Mouse (Mus musculus) ES-Bruce4 (cell line): ENCODE measurements around the gene Lypla2. TPM values are rescaled to one million over a fixed set of nuclear protein-coding genes. Genes with fewer than 3 reads are reported as not detected.
"Not testable (repeated sequence)": the region's sequence is repeated elsewhere in the genome, so short reads cannot be mapped to it uniquely, and the experiment has no call there.

ENCODE experiments used
- H3K27ac ChIP-seq: 2 replicates; pipeline ENCODE4 v1.5.1; 2012; ENCODE audit warnings: low read length, inconsistent platforms; ENCODE audit not compliant: insufficient read depth
- H3K27me3 ChIP-seq: 2 replicates; pipeline ENCODE4 v1.6.1; 2012; ENCODE audit warnings: mild to moderate bottlenecking, low read length, inconsistent platforms; ENCODE audit not compliant: control insufficient read depth, poor library complexity, insufficient read depth, severe bottlenecking
- H3K36me3 ChIP-seq: 2 replicates; pipeline ENCODE4 v1.6.1; 2012; ENCODE audit warnings: inconsistent platforms, mild to moderate bottlenecking, low read length, moderate library complexity; ENCODE audit not compliant: control insufficient read depth, poor library complexity, insufficient read depth, severe bottlenecking
- H3K4me1 ChIP-seq: one replicate; pipeline ENCODE4 v1.8.1; 2011; ENCODE audit warnings: low read length; ENCODE audit not compliant: control insufficient read depth, insufficient read depth
- H3K4me3 ChIP-seq: 2 replicates; pipeline ENCODE4 v1.5.1; 2011; ENCODE audit warnings: low read depth, mild to moderate bottlenecking, low read length
- H3K9ac ChIP-seq: 2 replicates; pipeline ENCODE4 v1.6.1; 2012; ENCODE audit warnings: low read depth, mild to moderate bottlenecking, inconsistent platforms; ENCODE audit not compliant: poor library complexity, severe bottlenecking
- H3K9me3 ChIP-seq: replicated peaks from 2 replicates; pipeline ENCODE4 v1.6.1; 2012; ENCODE audit warnings: mild to moderate bottlenecking, low read length, inconsistent platforms; ENCODE audit not compliant: control insufficient read depth, poor library complexity, insufficient read depth, severe bottlenecking
- CTCF ChIP-seq: IDR thresholded peaks from one replicate; pipeline ENCODE4 v1.8.1; 2011; ENCODE audit warnings: low read depth, low read length
- EP300 ChIP-seq: IDR thresholded peaks from 2 replicates; pipeline ENCODE4 v1.6.1; 2011; ENCODE audit warnings: low read depth, low read length; ENCODE audit not compliant: insufficient read depth
- POLR2A ChIP-seq: IDR thresholded peaks from one replicate; pipeline ENCODE4 v1.8.1; 2011; ENCODE audit warnings: low read length; ENCODE audit not compliant: insufficient read depth
- polyA plus RNA-seq: library from polyadenylated mRNA; stranded (reverse); fragments of >200 nt; gene quantifications from 2 replicates; pipeline ENCODE4 v1.2.4, GENCODE M21; 2011; ENCODE audit warnings: low read depth; ENCODE audit not compliant: missing spikeins, insufficient read depth, insufficient read length

The Lypla2 gene
- polyA plus RNA-seq, 1 experiment = 47.4 TPM

- TF ChIP-seq POLR2A = no peak
- TF ChIP-seq CTCF = no peak
- no peak for TF ChIP-seq EP300
- peaks cover 11% of the 10 kb centered on the region for H3K36me3 ChIP-seq
These were observed 9.2 kb upstream of the Lypla2 start for GRCm38 (mm10) chr4:135981524-135982063.

GRCm38 (mm10) chr4:135980223-135980622 is 7.8 kb upstream of the Lypla2 start:
- H3K36me3 ChIP-seq = peaks cover 21% of the 10 kb centered on the region
- not testable (repeated sequence) for H3K27ac ChIP-seq, H3K9ac ChIP-seq, H3K4me3 ChIP-seq, H3K27me3 ChIP-seq, H3K4me1 ChIP-seq, H3K9me3 ChIP-seq

More at GRCm38 (mm10) chr4:135981524-135982063, 9.2 kb upstream of the Lypla2 start:
- H3K9ac ChIP-seq = no peak overlapping the region
- H3K4me3 ChIP-seq = no peak overlapping the region
- no peaks in the 10 kb centered on the region for H3K9me3 ChIP-seq
- peaks cover 3% of the 10 kb centered on the region for H3K4me1 ChIP-seq
- H3K27ac ChIP-seq = no peak overlapping the region
- no peaks in the 10 kb centered on the region for H3K27me3 ChIP-seq

- H3K27me3 ChIP-seq = no peaks in the 10 kb centered on the region
- H3K36me3 ChIP-seq = peaks cover 16% of the 10 kb centered on the region
- H3K9me3 ChIP-seq = no peaks in the 10 kb centered on the region
- no peak overlapping the region for H3K9ac ChIP-seq
- H3K4me1 ChIP-seq = peaks cover 3% of the 10 kb centered on the region
- no peak overlapping the region for H3K4me3 ChIP-seq
- TF ChIP-seq POLR2A (no peak), EP300 (no peak), CTCF (no peak)
- H3K27ac ChIP-seq = no peak overlapping the region
These were observed 3.7 kb upstream of the Lypla2 start for GRCm38 (mm10) chr4:135976146-135976545.

- Histone ChIP-seq H3K4me1 (peaks cover 3% of the 10 kb centered on the region), H3K9me3 (no peaks in the 10 kb centered on the region), H3K36me3 (peaks cover 30% of the 10 kb centered on the region), H3K9ac (no peak overlapping the region), H3K27ac (no peak overlapping the region), H3K4me3 (peak overlapping the region; percentile 67), H3K27me3 (no peaks in the 10 kb centered on the region)
- TF ChIP-seq EP300 (no peak), CTCF (no peak), POLR2A (no peak)
These were observed 735 bp upstream of the Lypla2 start for GRCm38 (mm10) chr4:135972911-135973811.

GRCm38 (mm10) chr4:135971805-135972555 is 446 bp downstream of the Lypla2 start:
- TF ChIP-seq POLR2A (peak; percentile 37), EP300 (0 out of 2 replicates have a peak, but pooled peaks have one; percentile 9), CTCF (no peak)
- peaks cover 3% of the 10 kb centered on the region for H3K4me1 ChIP-seq
- H3K9ac ChIP-seq = peak overlapping the region; percentile 72
- H3K36me3 ChIP-seq = peaks cover 33% of the 10 kb centered on the region
- no peaks in the 10 kb centered on the region for H3K9me3 ChIP-seq
- no peak overlapping the region for H3K27ac ChIP-seq
- no peaks in the 10 kb centered on the region for H3K27me3 ChIP-seq
- H3K4me3 ChIP-seq = peak overlapping the region; percentile 67
